Mouse (Mus musculus) hindbrain, postnatal 0 days (tissue): ENCODE results near the gene Zc2hc1c. TPM values are rescaled to one million over a fixed set of nuclear protein-coding genes. Genes with fewer than 3 reads are reported as not detected.

Experiments
- ATAC-seq: fragments of 200-750 bp; cut with Nextera tagmentation; 2 replicates; pipeline ENCODE4 v1.8.0; 2017; ENCODE audit warnings: mild to moderate bottlenecking, moderate TSS enrichment, moderate library complexity
- DNase-seq: peaks from one replicate; pipeline ENCODE4 v3.0.0-alpha.2; 2015; ENCODE audit warnings: low spot score
- H3K27ac ChIP-seq: fragments of 300-500 bp; sonication (generic); 2 replicates; pipeline ENCODE4 v1.5.1; 2014; ENCODE audit warnings: mild to moderate bottlenecking
- H3K27me3 ChIP-seq: fragments of 300-500 bp; sonication (generic); 2 replicates; pipeline ENCODE4 v1.6.1; 2014; ENCODE audit warnings: low read length, mixed read lengths; ENCODE audit not compliant: insufficient read depth
- H3K36me3 ChIP-seq: fragments of 300-500 bp; sonication (generic); 2 replicates; pipeline ENCODE4 v1.6.1; 2014; ENCODE audit warnings: low read length, mixed read lengths; ENCODE audit not compliant: insufficient read depth
- H3K4me1 ChIP-seq: fragments of 300-500 bp; sonication (generic); 2 replicates; pipeline ENCODE4 v1.6.1; 2014; ENCODE audit warnings: antibody characterized with exemption, low read length, mixed read lengths; ENCODE audit not compliant: insufficient read depth
- H3K4me2 ChIP-seq: fragments of 300-500 bp; sonication (generic); 2 replicates; pipeline ENCODE4 v1.6.1; 2014; ENCODE audit warnings: low read depth, mild to moderate bottlenecking, low read length, moderate library complexity, mixed read lengths
- H3K4me3 ChIP-seq: fragments of 300-500 bp; sonication (generic); 2 replicates; pipeline ENCODE4 v1.5.1; 2014; ENCODE audit warnings: low read length
- H3K9ac ChIP-seq: fragments of 300-500 bp; sonication (generic); replicated peaks from 2 replicates; pipeline ENCODE4 v1.6.1; 2014; ENCODE audit warnings: mild to moderate bottlenecking, low read length, moderate library complexity, mixed read lengths
- H3K9me3 ChIP-seq: fragments of 300-500 bp; sonication (generic); 2 replicates; pipeline ENCODE4 v1.6.1; 2016; ENCODE audit warnings: low read length, mixed read lengths
- CTCF ChIP-seq: IDR thresholded peaks from 2 replicates; pipeline ENCODE4 v1.5.1; 2016; ENCODE audit warnings: antibody characterized with exemption, control low read depth, low read depth
- whole genome bisulfite sequencing: fragments of 180-500 bp; shearing (Covaris S2); extraction: QIAGEN DNeasy Blood & Tissue Kit; methylation state at CpG from one replicate; pipeline ENCODE4 v1.1.7; 2014; 5-methylcytosine and 5-hydroxymethylcytosine counted together
- polyA plus RNA-seq: library from polyadenylated mRNA; unstranded; fragments of >200 nt; fragmentation: Nextera tagmentation; extraction: Ambion mirVana; gene quantifications from 2 replicates; pipeline ENCODE4 v1.2.1, GENCODE M21; 2015
- total RNA-seq: library from RNA; depleted of rRNA; stranded (reverse); fragments of >200 nt; gene quantifications from 2 replicates; pipeline ENCODE4 v1.2.3, GENCODE M21; 2014; rRNA removed

Gene Zc2hc1c
- total RNA-seq (1.1 and 1.3 TPM in 2 replicates), polyA plus RNA-seq (1.4 and 1.5 TPM in 2 replicates)

GRCm38 (mm10) chr12:85288486-85289156 is at the start of gene Zc2hc1c:
Zc2hc1c (plus strand) TSS chr12:85288591.
- peak within 1 kb of the TSS; percentile 40; the same call in 1 of the 2 replicates for H3K9ac ChIP-seq
- no peaks in the 10 kb centered on the region for H3K4me1 ChIP-seq
- peak; percentile 90 for ATAC-seq
- TF ChIP-seq CTCF: no peak
- WGBS: 2% methylated on average over 31 of the region's 31 CpGs
- no peaks in the 10 kb centered on the region for H3K36me3 ChIP-seq
- H3K27ac ChIP-seq: peak within 1 kb of the TSS; percentile 11; the same call in 1 of the 2 replicates
- no peaks in the 10 kb centered on the region for H3K9me3 ChIP-seq
- peak within 1 kb of the TSS; percentile 91 for H3K4me2 ChIP-seq
- peak within 1 kb of the TSS; percentile 44 for H3K4me3 ChIP-seq
- peak; percentile 94 for DNase-seq
- no peaks in the 10 kb centered on the region for H3K27me3 ChIP-seq

- Histone ChIP-seq H3K27ac (no peak overlapping the region), H3K36me3 (no peaks in the 10 kb centered on the region), H3K9me3 (no peaks in the 10 kb centered on the region), H3K27me3 (no peaks in the 10 kb centered on the region), H3K4me3 (no peak overlapping the region), H3K4me1 (no peaks in the 10 kb centered on the region), H3K4me2 (no peak overlapping the region), H3K9ac (no peak overlapping the region)
- TF ChIP-seq CTCF: no peak
- no peak for ATAC-seq
- WGBS: 84% methylated on average over 3 of the region's 3 CpGs
- no peak for DNase-seq
Measured at GRCm38 (mm10) chr12:85252083-85252482, 36.3 kb upstream of the Zc2hc1c start.

GRCm38 (mm10) chr12:85256074-85256751 is 32.2 kb upstream of the Zc2hc1c start:
- no peak for ATAC-seq
- H3K4me1 ChIP-seq: no peaks in the 10 kb centered on the region
- no peak for TF ChIP-seq CTCF
- 74% methylated on average over 7 of the region's 7 CpGs for WGBS
- H3K27ac ChIP-seq: no peak overlapping the region
- H3K9me3 ChIP-seq: no peaks in the 10 kb centered on the region
- H3K36me3 ChIP-seq: no peaks in the 10 kb centered on the region
- no peak overlapping the region for H3K4me2 ChIP-seq
- no peak overlapping the region for H3K9ac ChIP-seq
- DNase-seq: no peak
- no peak overlapping the region for H3K4me3 ChIP-seq
- H3K27me3 ChIP-seq: no peaks in the 10 kb centered on the region

GRCm38 (mm10) chr12:85257008-85257639 is 31.3 kb upstream of the Zc2hc1c start:
- Histone ChIP-seq H3K4me2 (no peak overlapping the region), H3K36me3 (no peaks in the 10 kb centered on the region), H3K27ac (no peak overlapping the region), H3K9me3 (no peaks in the 10 kb centered on the region), H3K27me3 (no peaks in the 10 kb centered on the region), H3K4me1 (no peaks in the 10 kb centered on the region), H3K9ac (no peak overlapping the region), H3K4me3 (no peak overlapping the region)
- 85% methylated on average over 7 of the region's 7 CpGs for WGBS
- DNase-seq (no peak), ATAC-seq (no peak)
- no peak for TF ChIP-seq CTCF

- TF ChIP-seq CTCF: no peak
Measured at GRCm38 (mm10) chr12:85262489-85262888, 25.9 kb upstream of the Zc2hc1c start.

GRCm38 (mm10) chr12:85263190-85263589 is 25.2 kb upstream of the Zc2hc1c start:
- Histone ChIP-seq H3K9ac (no peak overlapping the region), H3K4me3 (no peak overlapping the region), H3K36me3 (no peaks in the 10 kb centered on the region), H3K4me2 (no peak overlapping the region), H3K27me3 (no peaks in the 10 kb centered on the region), H3K9me3 (no peaks in the 10 kb centered on the region), H3K27ac (no peak overlapping the region), H3K4me1 (no peaks in the 10 kb centered on the region)
- ATAC-seq: no peak
- 83% methylated on average over 5 of the region's 5 CpGs for WGBS
- no peak for DNase-seq
- no peak for TF ChIP-seq CTCF

More at GRCm38 (mm10) chr12:85262489-85262888, 25.9 kb upstream of the Zc2hc1c start:
- H3K36me3 ChIP-seq: no peaks in the 10 kb centered on the region
- ATAC-seq (no peak), DNase-seq (peak; percentile 38)
- 35% methylated on average over 10 of the region's 10 CpGs for WGBS
- H3K4me3 ChIP-seq: no peak overlapping the region
- no peaks in the 10 kb centered on the region for H3K4me1 ChIP-seq
- H3K4me2 ChIP-seq: no peak overlapping the region
- no peaks in the 10 kb centered on the region for H3K27me3 ChIP-seq
- no peak overlapping the region for H3K9ac ChIP-seq
- no peak overlapping the region for H3K27ac ChIP-seq
- H3K9me3 ChIP-seq: no peaks in the 10 kb centered on the region
